Mouse (Mus musculus) olfactory bulb, adult 2 months (tissue): ENCODE measurements around the gene Sh3pxd2a.

Experiments
- CTCF ChIP-seq: fragments of 200-500 bp; IDR thresholded peaks from 2 replicates; pipeline ENCODE4 v1.5.1; 2012; ENCODE audit warnings: low read depth, mild to moderate bottlenecking, low read length, moderate library complexity; ENCODE audit not compliant: insufficient read depth
- POLR2A ChIP-seq: fragments of 200-500 bp; IDR thresholded peaks from 2 replicates; pipeline ENCODE4 v1.6.1; 2012; ENCODE audit warnings: mild to moderate bottlenecking, low read depth, low read length, moderate library complexity; ENCODE audit not compliant: insufficient read depth

GRCm38 (mm10) chr19:47430160-47430559 is 34.0 kb downstream of the Sh3pxd2a start:
- TF ChIP-seq POLR2A (no peak), CTCF (no peak)
